Mouse (Mus musculus): ENCODE data around the gene Yars.

- TF ChIP-seq CTCF (IDR thresholded peaks at IDR 0.05; ENCODE audit: control insufficient read depth, insufficient read depth, insufficient replicate concordance, low read depth, low read length) (no peak), POLR2A (IDR thresholded peaks at IDR 0.05; ENCODE audit: control insufficient read depth, low read depth, low read length) (no peak)
Observed at GRCm38 (mm10) chr4:129242761-129243160, 53.2 kb downstream of the Yars start.

Data from testis, adult 2 months (tissue).